Mouse (Mus musculus) heart, postnatal 36 days (tissue): Measurements from ENCODE around the gene Spin2-ps6. TPM values are rescaled to one million over a fixed set of nuclear protein-coding genes. Genes with fewer than 3 reads are reported as not detected.
"Not testable (repeated sequence)": the region's sequence is repeated elsewhere in the genome, so short reads cannot be mapped to it uniquely, and the experiment has no call there.

Experiments
- DNase-seq, 2 experiments: peaks; one replicate each; pipeline ENCODE4 v3.0.0; 2021 to 2022
- intact Hi-C: fragments of 180-260 bp; cut with DNase I; formaldehyde crosslinking; loops from one replicate; pipeline ENCODE4 v1.15.1; 2025
- total RNA-seq, 2 experiments: library from RNA; stranded (reverse); gene quantifications; 2 replicates each; pipeline ENCODE4 v1.2.3; 2021

Gene Spin2-ps6
- total RNA-seq = not detected

DNA sequence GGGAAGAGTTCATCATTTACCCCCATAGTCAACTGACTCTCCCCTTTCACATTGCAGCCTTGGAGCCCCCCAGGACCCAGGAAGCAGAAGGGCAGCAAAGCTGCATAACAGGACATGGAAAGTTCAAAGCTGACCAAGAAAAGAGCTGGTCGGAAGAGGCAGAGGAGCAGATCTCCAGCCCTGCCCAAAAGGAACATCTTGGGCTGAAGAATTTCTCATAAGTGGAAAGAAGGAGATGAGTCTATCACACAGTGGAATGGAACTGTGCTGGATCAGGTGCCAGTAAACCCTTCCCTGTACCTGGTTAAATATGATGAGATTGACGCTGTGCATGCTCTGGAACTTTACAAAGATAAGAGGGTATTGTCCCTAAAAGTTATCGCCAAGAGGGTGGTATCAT is at the start of gene Spin2-ps6:
Spin2-ps6 (plus strand) TSS at position 301 of the 400 bp plus-strand sequence.
- DNase-seq, intact Hi-C loops: not testable (repeated sequence)

Other genes starting within 250 kb of the Spin2-ps6 start
- not detected for gene Btbd35f12, start 78.5 kb downstream of the Spin2-ps6 start, total RNA-seq